Mouse (Mus musculus): ENCODE results near the gene Zfp365. TPM values are rescaled to one million over a fixed set of nuclear protein-coding genes. Genes with fewer than 3 reads are reported as not detected.

Zfp365 gene
- total RNA-seq, 2 experiments from 2014 or later = 0.15 to 0.36 TPM

DNA sequence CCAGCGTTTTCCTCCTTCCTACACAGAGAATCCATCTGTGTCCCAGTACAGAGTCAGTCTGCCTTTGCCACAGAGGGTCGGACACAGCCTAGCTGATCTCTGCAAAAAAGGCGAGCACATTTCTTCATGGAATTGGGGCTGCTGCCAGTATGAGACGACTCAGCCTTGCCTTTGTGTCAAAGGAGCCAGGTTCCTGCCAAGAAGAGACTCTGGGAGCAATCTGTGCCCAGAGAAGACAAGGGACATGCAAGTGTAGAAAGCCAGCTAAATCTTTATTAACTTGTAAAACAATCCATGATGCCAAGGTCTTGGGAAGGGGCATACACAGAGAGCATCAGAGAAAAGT, 54.9 kb downstream of the Zfp365 start:
- intact Hi-C loops (cut with DNase I) = loop anchor here (10.0 kb wide), 2 partner anchors 93 to 133 kb away; no protein-coding TSS in a partner anchor
- TF ChIP-seq CTCF (IDR thresholded peaks at IDR 0.05) = no peak

DNA sequence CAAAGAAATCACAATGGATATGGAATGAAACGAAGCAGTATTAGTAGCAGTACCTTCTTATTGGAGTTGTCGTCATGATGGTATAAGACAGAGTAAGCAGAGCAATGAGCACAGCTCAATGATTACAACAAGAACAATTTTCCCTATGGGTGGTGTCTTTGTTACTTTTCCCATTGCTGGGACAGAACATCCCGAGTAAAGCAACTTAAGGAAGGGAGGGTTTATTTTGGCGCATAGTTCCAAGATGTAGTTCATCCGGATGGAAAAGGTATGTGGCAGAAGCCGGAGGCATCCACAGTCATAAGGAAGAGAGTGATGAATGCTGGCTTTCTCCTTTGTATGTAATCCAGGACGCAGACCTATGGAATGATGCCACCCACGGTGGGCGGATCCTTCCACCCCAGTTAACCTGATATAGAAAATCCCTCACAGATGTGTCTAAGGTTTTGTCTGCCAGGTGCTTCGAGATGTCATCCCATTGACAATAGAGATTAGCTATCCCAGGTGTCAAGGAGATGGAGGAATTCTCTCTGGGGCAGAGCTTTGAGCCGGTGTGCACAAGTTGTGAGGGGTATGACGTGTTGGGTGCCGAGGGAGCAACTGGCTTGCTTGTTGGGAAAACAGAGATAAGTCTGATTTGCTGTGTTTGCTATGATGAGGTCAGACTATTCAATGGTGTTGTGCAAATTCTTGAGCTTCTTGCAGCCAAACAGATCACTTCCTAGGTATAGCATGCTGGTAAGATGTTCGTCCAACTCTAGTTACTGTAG, 55.5 kb downstream of the Zfp365 start:
- no peak for DNase-seq
- H3K27ac ChIP-seq = no peak overlapping the region
- TF ChIP-seq CTCF (IDR thresholded peaks at IDR 0.05) = no peak
- intact Hi-C loops (cut with DNase I) = loop anchor here (10.0 kb wide), 2 partner anchors 92 to 132 kb away; no protein-coding TSS in a partner anchor
- H3K4me3 ChIP-seq = no peak overlapping the region

More for the DNA sequence above, 54.9 kb downstream of the Zfp365 start:
- H3K27ac ChIP-seq = no peak overlapping the region
- no peak overlapping the region for H3K4me3 ChIP-seq
- DNase-seq = no peak

DNA sequence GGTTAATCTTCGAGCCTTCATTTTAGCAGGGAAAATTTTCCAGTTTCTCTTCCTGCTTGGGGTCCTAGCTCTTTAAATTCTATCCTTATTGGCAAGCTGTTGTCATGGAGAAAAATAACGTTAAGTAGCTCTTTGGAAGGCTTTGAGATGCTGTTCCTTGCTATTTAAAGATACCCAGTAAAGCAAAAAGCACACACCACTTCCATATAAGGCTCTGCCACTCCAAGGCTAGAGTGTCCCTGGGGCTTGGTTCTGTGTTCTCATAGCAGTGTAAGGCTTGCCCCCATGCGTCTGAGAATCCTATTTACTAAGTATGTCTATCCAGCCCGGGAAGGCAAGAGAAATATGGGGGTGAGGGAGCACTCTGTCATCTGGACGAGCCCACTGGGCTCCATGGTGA, 56.7 kb downstream of the Zfp365 start:
- DNase-seq = no peak
- intact Hi-C loops (cut with DNase I) = loop anchor here (10.0 kb wide), 2 partner anchors 91 to 131 kb away; no protein-coding TSS in a partner anchor
- H3K4me3 ChIP-seq = no peak overlapping the region
- no peak for TF ChIP-seq CTCF (IDR thresholded peaks at IDR 0.05)
- peak overlapping the region; percentile 35 for H3K27ac ChIP-seq

DNA sequence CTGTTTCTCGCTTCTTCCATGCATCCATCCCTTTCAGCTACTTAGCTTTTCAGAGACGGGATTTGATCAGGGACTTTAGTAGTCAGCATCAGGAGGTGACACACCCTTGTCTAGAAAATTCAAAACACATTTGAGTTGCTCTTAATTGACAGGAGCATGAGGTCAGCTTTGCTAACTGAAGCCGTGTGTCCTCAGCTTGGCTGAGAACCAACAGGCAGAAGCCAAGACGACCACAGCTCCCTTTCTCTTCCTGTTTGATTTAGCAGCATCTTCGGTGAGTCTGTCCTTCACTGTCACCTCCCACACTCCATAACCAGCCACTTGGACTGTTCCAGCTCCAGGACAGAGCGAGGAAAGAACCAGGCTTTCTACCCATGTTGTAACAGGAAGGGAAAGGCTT, 60.1 kb downstream of the Zfp365 start:
- no peak for DNase-seq
- Histone ChIP-seq H3K27ac (no peak overlapping the region), H3K4me3 (no peak overlapping the region)
- intact Hi-C loops (cut with DNase I) = loop anchor here (2.0 to 10.0 kb wide), 3 partner anchors 88 to 532 kb away; no protein-coding TSS in a partner anchor
- no peak for TF ChIP-seq CTCF (IDR thresholded peaks at IDR 0.05)

DNA sequence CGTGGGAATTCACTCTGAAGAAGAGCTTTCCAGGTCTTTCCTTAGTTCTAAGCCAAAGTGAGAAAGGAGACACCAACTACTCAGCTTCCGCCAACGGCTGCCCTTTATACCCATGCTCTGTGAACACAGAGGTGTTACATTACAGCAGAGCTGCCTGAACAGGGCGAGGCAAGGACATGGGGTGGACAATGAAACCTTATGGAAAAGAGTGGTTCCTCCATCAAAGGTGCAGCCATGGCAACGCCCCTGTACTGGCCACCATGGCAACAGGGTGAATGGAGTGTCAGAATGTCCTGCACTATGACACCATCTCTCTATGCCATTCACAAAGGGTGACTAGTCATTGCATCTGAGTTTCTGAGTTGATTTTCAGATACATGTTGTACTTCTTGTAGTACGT, 61.4 kb downstream of the Zfp365 start:
- TF ChIP-seq CTCF (IDR thresholded peaks at IDR 0.05) = no peak
- H3K4me3 ChIP-seq = no peak overlapping the region
- H3K27ac ChIP-seq = no peak overlapping the region
- DNase-seq = no peak
- intact Hi-C loops (cut with DNase I) = loop anchor here (10.0 kb wide), 2 partner anchors 86 to 126 kb away; no protein-coding TSS in a partner anchor

DNA sequence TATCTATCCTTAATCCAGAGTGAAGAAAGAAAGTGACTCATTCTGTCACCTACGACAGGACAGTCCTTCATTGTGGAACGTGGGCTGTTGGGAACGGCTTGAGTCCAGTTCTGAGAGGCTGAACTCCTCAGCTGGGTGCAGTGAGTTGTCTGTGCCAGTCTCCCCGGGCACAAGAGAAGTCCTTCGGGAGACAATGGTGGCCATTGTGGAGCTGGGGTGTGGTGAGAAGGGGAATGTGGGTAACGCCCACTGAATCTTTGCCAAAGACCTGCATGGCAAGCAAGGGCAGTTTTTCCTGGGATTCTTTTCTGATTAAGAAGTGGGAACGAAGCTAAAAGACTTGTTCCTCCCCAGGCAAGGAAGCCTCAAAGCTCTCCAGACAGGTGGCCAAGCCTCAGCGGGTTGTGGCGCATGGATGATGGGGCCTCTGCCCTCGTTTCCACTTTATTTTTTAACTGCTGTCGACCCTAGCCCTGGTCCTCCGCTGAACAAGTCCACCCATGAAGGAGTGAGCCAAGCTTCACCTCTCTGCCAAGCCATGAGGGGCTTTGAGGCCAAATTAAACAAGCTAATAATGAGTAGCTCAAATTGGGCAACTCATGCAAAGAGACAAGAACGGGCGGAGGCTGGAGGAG, 66.3 kb downstream of the Zfp365 start:
- TF ChIP-seq CTCF (IDR thresholded peaks at IDR 0.05) = no peak
- DNase-seq = no peak

DNA sequence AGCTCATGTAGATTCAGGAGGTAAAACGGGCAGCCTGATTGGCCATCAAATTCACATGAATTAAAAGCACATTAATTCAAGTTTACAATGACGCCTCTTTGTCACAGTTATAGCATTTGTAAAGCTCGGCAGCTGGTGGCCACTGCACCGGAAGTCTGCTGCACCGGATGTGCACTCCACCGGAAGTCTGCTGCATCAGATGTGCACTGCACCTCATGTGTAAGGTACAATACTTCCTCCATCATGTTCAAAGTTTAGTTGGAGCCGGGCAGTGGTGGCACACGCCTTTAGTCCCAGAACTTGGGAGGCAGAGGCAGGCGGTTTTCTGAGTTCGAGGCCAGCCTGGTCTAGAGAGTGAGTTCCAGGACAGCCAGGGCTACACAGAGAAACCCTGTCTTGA, 70.9 kb downstream of the Zfp365 start:
- Histone ChIP-seq H3K4me3 (no peak overlapping the region), H3K27ac (no peak overlapping the region)
- intact Hi-C loops (cut with DNase I) = no loop called here
- TF ChIP-seq CTCF (IDR thresholded peaks at IDR 0.05) = no peak
- DNase-seq = no peak

More for the DNA sequence above, 66.3 kb downstream of the Zfp365 start:
- intact Hi-C loops (cut with DNase I) = no loop called here
- Histone ChIP-seq H3K4me3 (no peak overlapping the region), H3K27ac (no peak overlapping the region)

DNA sequence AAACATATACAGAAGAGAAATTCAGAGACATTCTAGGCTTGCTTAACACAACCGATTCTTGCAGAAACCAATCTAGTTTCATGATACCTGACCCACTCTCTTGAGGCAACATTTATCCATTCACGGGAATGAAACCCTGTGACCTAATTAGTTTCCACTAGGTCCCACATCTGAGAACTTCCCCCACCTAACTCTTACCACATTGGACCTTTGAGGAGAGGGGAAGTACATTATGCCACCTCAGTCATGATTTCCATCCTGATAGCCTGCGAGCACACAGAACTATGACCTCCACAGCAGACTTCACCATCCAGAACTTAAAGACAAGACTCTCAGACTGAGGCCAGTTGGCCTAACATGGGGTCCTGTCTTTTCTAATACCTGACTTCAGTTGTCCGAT, 71.7 kb downstream of the Zfp365 start:
- TF ChIP-seq CTCF (IDR thresholded peaks at IDR 0.05) = no peak
- no peak overlapping the region for H3K27ac ChIP-seq
- no peak overlapping the region for H3K4me3 ChIP-seq
- no peak for DNase-seq
- intact Hi-C loops (cut with DNase I) = no loop called here

DNA sequence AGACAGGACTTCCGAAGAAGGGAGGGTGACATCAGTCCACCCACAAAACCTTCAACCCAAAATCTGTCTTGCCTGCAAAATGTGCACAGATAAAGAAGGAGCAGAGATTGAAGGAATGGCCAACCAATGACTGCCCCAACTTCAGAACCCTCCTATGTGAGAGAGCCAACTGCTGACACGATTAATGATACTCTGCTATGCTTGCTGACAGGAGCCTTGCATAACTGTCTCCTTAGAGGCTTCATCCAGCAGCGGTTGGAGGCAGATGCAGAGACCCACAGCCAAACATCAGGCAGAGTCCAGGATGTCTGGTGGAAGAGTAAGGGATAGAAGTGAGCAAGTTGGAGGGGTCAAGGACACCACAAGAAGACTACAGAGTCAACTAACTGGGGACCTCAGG, 73.3 kb downstream of the Zfp365 start:
- intact Hi-C loops (cut with DNase I) = no loop called here
- no peak overlapping the region for H3K4me3 ChIP-seq
- no peak for TF ChIP-seq CTCF (IDR thresholded peaks at IDR 0.05)
- H3K27ac ChIP-seq = no peak overlapping the region
- peak; percentile 51 for DNase-seq

DNA sequence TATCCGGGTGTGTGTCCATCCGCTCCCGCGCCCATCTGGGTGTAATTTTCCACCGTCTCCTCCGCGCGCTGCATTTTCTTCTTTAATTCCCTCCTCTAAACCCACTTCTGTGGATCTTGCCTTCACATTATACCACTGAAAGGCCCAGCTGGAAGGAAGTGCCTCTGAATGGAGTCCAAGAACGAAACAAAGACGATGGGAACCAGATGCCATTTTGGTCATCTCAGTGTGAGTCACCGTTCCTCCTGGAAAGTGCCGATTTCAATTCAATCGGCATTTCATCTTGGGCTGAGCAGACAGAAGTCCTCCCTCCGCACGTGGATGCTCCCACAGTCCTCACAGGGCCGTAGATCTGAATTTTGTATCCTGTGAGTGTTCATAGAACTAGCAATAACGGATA, 76.0 kb downstream of the Zfp365 start:
- intact Hi-C loops (cut with DNase I) = no loop called here
- peak; percentile 36 for DNase-seq
- no peak for TF ChIP-seq CTCF (IDR thresholded peaks at IDR 0.05)
- H3K27ac ChIP-seq = peak overlapping the region; percentile 53
- H3K4me3 ChIP-seq = peak overlapping the region; percentile 37

Other genes starting within 250 kb of the Zfp365 start
- under 1 TPM; 0.11 to 0.31 TPM for gene Rtkn2, start 66.9 kb upstream of the Zfp365 start, total RNA-seq (2021)